Mouse (Mus musculus): Measurements from ENCODE around the gene Gm13697.

DNA sequence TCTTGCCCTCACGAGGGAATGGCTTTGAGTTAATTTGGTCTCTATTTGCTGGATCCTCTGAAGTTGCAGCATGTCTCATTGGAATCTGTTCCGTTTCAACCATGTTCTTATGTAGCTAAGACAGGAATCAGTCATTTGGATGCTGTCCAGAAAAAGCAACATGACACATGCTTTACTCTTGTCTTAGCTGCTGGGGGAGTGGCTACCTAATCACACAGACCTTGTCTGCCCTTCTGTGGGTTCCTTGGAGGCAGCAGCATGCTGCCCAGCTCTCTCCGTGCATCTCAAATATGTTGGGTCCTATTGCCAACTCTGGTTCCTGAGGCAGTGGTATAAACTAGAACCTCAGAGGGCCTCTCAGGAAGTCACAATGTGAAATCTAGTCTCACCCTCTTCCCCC is 33.8 kb downstream of the Gm13697 start:
- TF ChIP-seq POLR2A (IDR thresholded peaks at IDR 0.05; ENCODE audit: low read depth, low read length) (no peak), CTCF (IDR thresholded peaks at IDR 0.05; ENCODE audit: extremely low read depth, insufficient read depth, insufficient read length, insufficient replicate concordance) (no peak)

Measured in spleen, adult 2 months (tissue).